Mouse (Mus musculus) CH12.LX (cell line): ENCODE data around the gene Mmel1. TPM values are rescaled to one million over a fixed set of nuclear protein-coding genes. Genes with fewer than 3 reads are reported as not detected.

Experiments
- DNase-seq: peaks from one replicate; pipeline ENCODE4 v3.0.0-alpha.2; 2013; ENCODE audit errors: extremely low read depth
- H3K27ac ChIP-seq: 2 replicates; pipeline ENCODE4 v1.5.1; 2012; ENCODE audit warnings: low read depth, mild to moderate bottlenecking, control low read depth, moderate library complexity; ENCODE audit not compliant: insufficient read depth
- H3K27me3 ChIP-seq: replicated peaks from 2 replicates; pipeline ENCODE3; 2012; ENCODE audit warnings: inconsistent platforms
- H3K36me3 ChIP-seq, 2 experiments: replicated peaks in 1 of 2; 2 replicates each; pipeline versions ENCODE3 to v1.6.1; 2012; ENCODE audit warnings: inconsistent platforms in 1 of 2, low read length in 1 of 2, mild to moderate bottlenecking in 1 of 2, mixed read lengths in 1 of 2, moderate library complexity in 1 of 2; ENCODE audit not compliant: control insufficient read depth in 1 of 2, insufficient read depth in 1 of 2
- H3K4me1 ChIP-seq, 2 experiments: 2 replicates each; pipeline ENCODE4 v1.6.1; 2012; ENCODE audit warnings: inconsistent platforms in 1 of 2, moderate library complexity in 1 of 2; ENCODE audit not compliant: insufficient read depth in 2 of 2, control insufficient read depth in 1 of 2
- H3K4me2 ChIP-seq: 2 replicates; pipeline ENCODE4 v1.6.1; 2012; ENCODE audit warnings: low read depth, mild to moderate bottlenecking, control low read depth; ENCODE audit not compliant: poor library complexity, insufficient read depth, severe bottlenecking
- H3K4me3 ChIP-seq, 3 experiments: fragments of 150-350 bp in 1 of 3; sonication (generic) in 1 of 3; replicated peaks in 1 of 3; 2 replicates each; pipeline versions ENCODE3 to v1.5.1; 2011 to 2012; ENCODE audit warnings: low read depth in 2 of 3, low read length in 2 of 3, mild to moderate bottlenecking in 2 of 3, moderate library complexity in 2 of 3, control low read depth in 1 of 3, improper control_type of control experiment in 1 of 3, inconsistent platforms in 1 of 3, mixed read lengths in 1 of 3; ENCODE audit not compliant: poor library complexity in 1 of 3
- H3K79me2 ChIP-seq: replicated peaks from 2 replicates; pipeline ENCODE4 v1.6.1; 2012; ENCODE audit warnings: mild to moderate bottlenecking, moderate library complexity; ENCODE audit not compliant: control insufficient read depth, poor library complexity, insufficient read depth, severe bottlenecking; ENCODE audit errors: extremely low read depth
- H3K9ac ChIP-seq: 2 replicates; pipeline ENCODE4 v1.6.1; 2012; ENCODE audit warnings: low read depth, mild to moderate bottlenecking, control low read depth, moderate library complexity; ENCODE audit not compliant: insufficient read depth
- H3K9me3 ChIP-seq: replicated peaks from 2 replicates; pipeline ENCODE3; 2012; ENCODE audit warnings: low read length, inconsistent platforms, mixed read lengths
- CHD1 ChIP-seq: IDR thresholded peaks from 2 replicates; pipeline ENCODE4 v1.6.1; 2012; ENCODE audit warnings: low read depth, low read length, improper control_type of control experiment, inconsistent platforms
- CHD2 ChIP-seq: IDR thresholded peaks from 2 replicates; pipeline ENCODE4 v1.6.1; 2011; ENCODE audit warnings: low read length, improper control_type of control experiment
- E2F4 ChIP-seq: IDR thresholded peaks from 2 replicates; pipeline ENCODE4 v1.6.1; 2011; ENCODE audit warnings: low read depth, low read length, improper control_type of control experiment; ENCODE audit not compliant: insufficient replicate concordance
- ELF1 ChIP-seq: IDR thresholded peaks from 2 replicates; pipeline ENCODE4 v1.6.1; 2014; ENCODE audit warnings: low read depth, mild to moderate bottlenecking, inconsistent platforms, low read length, improper control_type of control experiment
- EP300 ChIP-seq: IDR thresholded peaks from 2 replicates; pipeline ENCODE4 v1.6.1; 2011; ENCODE audit warnings: low read length, improper control_type of control experiment
- ETS1 ChIP-seq: conservative IDR thresholded peaks from 2 replicates; pipeline ENCODE4 v1.6.1; 2012; ENCODE audit warnings: low read depth, mild to moderate bottlenecking, inconsistent platforms, low read length, improper control_type of control experiment, moderate library complexity
- GABPA ChIP-seq: IDR thresholded peaks from 2 replicates; pipeline ENCODE4 v1.6.1; 2012; ENCODE audit warnings: low read depth, low read length, improper control_type of control experiment, inconsistent platforms; ENCODE audit not compliant: insufficient replicate concordance
- JUN ChIP-seq: IDR thresholded peaks from 2 replicates; pipeline ENCODE4 v1.6.1; 2011; ENCODE audit warnings: low read depth, mild to moderate bottlenecking, low read length, improper control_type of control experiment, moderate library complexity; ENCODE audit not compliant: insufficient read depth
- JUND ChIP-seq: conservative IDR thresholded peaks from 2 replicates; pipeline ENCODE4 v1.6.1; 2011; ENCODE audit warnings: low read depth, low read length, improper control_type of control experiment
- MEF2A ChIP-seq: IDR thresholded peaks from 2 replicates; pipeline ENCODE4 v1.6.1; 2014; ENCODE audit warnings: low read depth, mild to moderate bottlenecking, inconsistent platforms, low read length, improper control_type of control experiment, borderline replicate concordance
- MYC ChIP-seq: IDR thresholded peaks from 2 replicates; pipeline ENCODE4 v1.6.1; 2011; ENCODE audit warnings: low read depth, mild to moderate bottlenecking, improper control_type of control experiment, low read length
- NELFE ChIP-seq: IDR thresholded peaks from 2 replicates; pipeline ENCODE4 v1.6.1; 2011; ENCODE audit warnings: low read depth, low read length, improper control_type of control experiment
- NRF1 ChIP-seq: IDR thresholded peaks from 2 replicates; pipeline ENCODE4 v1.6.1; 2014; ENCODE audit warnings: low read depth, mild to moderate bottlenecking, inconsistent platforms, low read length, improper control_type of control experiment, moderate library complexity
- PAX5 ChIP-seq: IDR thresholded peaks from 2 replicates; pipeline ENCODE4 v1.6.1; 2012; ENCODE audit warnings: low read length, inconsistent platforms, mixed read lengths
- POLR2AphosphoS2 ChIP-seq: IDR thresholded peaks from 2 replicates; pipeline ENCODE4 v1.6.1; 2011; ENCODE audit warnings: low read depth, low read length, improper control_type of control experiment
- RCOR1 ChIP-seq: conservative IDR thresholded peaks from 2 replicates; pipeline ENCODE4 v1.6.1; 2012; ENCODE audit warnings: low read depth, mild to moderate bottlenecking, inconsistent platforms, low read length, improper control_type of control experiment
- SMC3 ChIP-seq: IDR thresholded peaks from 2 replicates; pipeline ENCODE4 v1.6.1; 2011; ENCODE audit warnings: low read depth, low read length, improper control_type of control experiment
- TBP ChIP-seq: conservative IDR thresholded peaks from 2 replicates; pipeline ENCODE4 v1.6.1; 2011; ENCODE audit warnings: low read depth, low read length, improper control_type of control experiment
- TCF12 ChIP-seq: IDR thresholded peaks from 2 replicates; pipeline ENCODE4 v1.6.1; 2014; ENCODE audit warnings: low read depth, mild to moderate bottlenecking, inconsistent platforms, low read length, improper control_type of control experiment
- USF1 ChIP-seq: IDR thresholded peaks from 2 replicates; pipeline ENCODE4 v1.6.1; 2014; ENCODE audit warnings: low read depth, mild to moderate bottlenecking, inconsistent platforms, low read length, improper control_type of control experiment
- ZKSCAN1 ChIP-seq: IDR thresholded peaks from 2 replicates; pipeline ENCODE4 v1.6.1; 2012; ENCODE audit warnings: low read depth, inconsistent platforms, low read length, improper control_type of control experiment, borderline replicate concordance
- ZMIZ1 ChIP-seq: IDR thresholded peaks from 2 replicates; pipeline ENCODE4 v1.6.1; 2012; ENCODE audit warnings: low read depth, mild to moderate bottlenecking, inconsistent platforms, low read length, improper control_type of control experiment
- ZNF384 ChIP-seq: IDR thresholded peaks from 2 replicates; pipeline ENCODE4 v1.6.1; 2012; ENCODE audit warnings: low read depth, low read length, improper control_type of control experiment, inconsistent platforms
- dilution Hi-C: fragments of 300-500 bp; cut with MboI; formaldehyde crosslinking; loops from 2 replicates; pipeline ENCODE4 v1.14.3; 2020; ENCODE audit warnings: low sequenced_read_pairs; ENCODE audit not compliant: extremely low pct_unique_long_range_greater_than_20kb, extremely low pct_ligation_motif_present
- in situ Hi-C: fragments of 300-500 bp; cut with MboI; formaldehyde crosslinking; loops from 3 replicates; pipeline ENCODE4 v1.14.3; 2019; ENCODE audit warnings: low sequenced_read_pairs, low pct_ligation_motif_present, low pct_unique_long_range_greater_than_20kb, mixed read lengths
- polyA plus RNA-seq: library from polyadenylated mRNA; unstranded; fragments of >175 nt; gene quantifications from 2 replicates; pipeline ENCODE4 v1.2.1, GENCODE M21; 2012; ENCODE audit warnings: low read depth; ENCODE audit not compliant: insufficient read length
- total RNA-seq, 2 experiments: library from RNA; depleted of rRNA; stranded (reverse); fragments of 300-350 nt in 1 of 2; fragments of >200 nt in 1 of 2; gene quantifications; 2 replicates each; pipeline ENCODE4 v1.2.3; 2012 to 2014

The Mmel1 gene
- total and polyA plus RNA-seq, 3 experiments: 0.70 to 3.9 (median 2.0) TPM

DNA sequence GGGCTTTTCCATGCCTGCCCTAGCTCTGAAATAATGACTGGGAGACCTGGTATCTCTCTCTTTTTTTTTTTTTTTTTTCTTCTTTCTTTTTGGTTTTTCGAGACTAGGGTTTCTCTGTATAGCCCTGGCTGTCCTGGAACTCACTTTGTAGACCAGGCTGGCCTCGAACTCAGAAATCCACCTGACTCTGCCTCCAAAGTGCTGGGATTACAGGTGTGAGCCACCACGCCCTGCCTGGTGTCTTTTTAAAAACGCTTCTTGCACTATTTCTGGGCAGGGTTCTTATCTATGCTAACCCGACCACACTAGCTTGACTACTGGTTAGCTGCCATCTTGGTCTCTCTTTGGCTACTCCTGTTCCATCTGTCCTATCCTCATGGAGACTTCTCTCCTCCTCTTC, 39.1 kb downstream of the Mmel1 start:
- TF ChIP-seq TBP (no peak), TCF12 (no peak), ZMIZ1 (no peak), MYC (no peak), JUND (no peak), E2F4 (no peak), SMC3 (no peak), ZNF384 (no peak)
- TF ChIP-seq, all 38 proteins: peak for 0
- peaks cover 38 to 53% of the 10 kb centered on the region in 2 experiments for H3K4me1 ChIP-seq
- no peaks in the 10 kb centered on the region for H3K9me3 ChIP-seq
- H3K27ac ChIP-seq: peak overlapping the region; percentile 83; the same call in 1 of the 2 replicates
- H3K4me2 ChIP-seq: no peak overlapping the region
- in situ Hi-C loops: loop anchor here (5.0 kb wide), 1 partner anchor 34 kb away; no protein-coding TSS in a partner anchor
- peaks cover 9% of the 10 kb centered on the region for H3K79me2 ChIP-seq
- no peak overlapping the region for H3K9ac ChIP-seq
- peaks cover 0 to 2% of the 10 kb centered on the region in 2 experiments for H3K36me3 ChIP-seq
- no peaks in the 10 kb centered on the region for H3K27me3 ChIP-seq
- H3K4me3 ChIP-seq: no peak overlapping the region
- dilution Hi-C loops: no loop called here
- DNase-seq: no peak

DNA sequence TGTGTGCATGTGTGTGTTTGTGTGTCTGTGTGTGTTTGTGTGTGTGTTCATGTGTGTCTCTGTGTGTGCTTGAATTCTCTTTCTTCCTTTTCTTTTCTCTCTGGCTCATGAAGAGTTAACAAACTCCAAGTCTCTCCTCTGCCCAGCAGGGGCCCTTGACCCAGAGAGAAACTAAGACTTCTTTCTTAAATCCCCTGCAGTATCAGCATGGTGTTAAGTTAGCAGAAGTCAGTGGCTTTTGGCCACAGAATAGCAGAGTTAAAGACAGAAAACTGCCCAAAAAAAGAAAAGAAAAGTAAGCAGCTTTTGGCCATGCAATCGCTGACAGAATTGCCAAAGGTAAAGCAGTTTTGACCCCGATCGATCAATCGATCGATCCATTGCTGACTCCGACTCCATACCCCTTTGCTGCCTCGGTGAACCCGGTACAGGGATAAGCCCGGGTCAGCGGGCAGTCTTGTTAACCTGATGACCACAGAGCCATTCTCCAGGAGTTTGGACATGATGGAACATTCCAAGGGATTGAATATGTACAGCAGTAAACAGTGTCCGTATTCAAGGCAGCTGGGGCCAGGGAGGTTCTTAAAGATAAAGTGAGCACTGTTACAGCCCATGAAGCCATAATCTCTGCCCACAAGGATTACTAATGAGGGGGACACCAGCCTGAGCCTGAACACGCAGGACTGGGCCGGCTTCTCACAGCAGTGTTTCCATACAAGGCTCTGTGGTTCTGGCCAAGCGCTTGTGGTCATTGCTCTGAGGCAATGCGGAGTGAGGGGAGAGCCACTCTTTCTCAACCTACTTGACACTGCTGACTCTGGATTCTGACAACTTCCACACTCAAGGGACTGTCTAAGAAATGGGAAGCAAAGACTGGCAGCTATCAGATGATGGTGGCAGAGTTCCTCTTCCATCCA, 41.5 kb downstream of the Mmel1 start:
- peaks cover 51 to 75% of the 10 kb centered on the region in 2 experiments for H3K4me1 ChIP-seq

DNA sequence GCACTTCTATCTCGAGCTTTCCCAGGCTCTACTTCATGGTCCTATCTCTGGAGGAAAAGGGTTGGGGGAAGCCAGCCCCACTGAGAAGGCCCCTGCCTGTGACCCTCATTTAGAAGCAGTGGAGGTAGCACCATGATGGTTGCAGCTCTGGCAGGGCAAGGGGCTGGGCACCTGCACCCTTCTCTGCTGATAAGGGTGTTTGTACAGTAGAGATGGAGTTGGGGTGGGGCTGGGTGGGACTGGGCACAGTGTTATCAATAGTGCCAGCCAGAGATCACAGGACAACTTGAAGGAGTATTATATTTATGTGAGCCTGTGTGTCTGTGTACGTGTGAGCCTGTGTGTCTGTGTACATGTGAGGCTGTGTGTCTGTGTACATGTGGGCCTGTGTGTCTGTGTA, 42.3 kb downstream of the Mmel1 start:
- in situ Hi-C loops (no loop called here), dilution Hi-C loops (no loop called here)
- H3K27me3 ChIP-seq: no peaks in the 10 kb centered on the region
- peak overlapping the region in 1 of 3 experiments; percentile 28 for H3K4me3 ChIP-seq
- no peaks in the 10 kb centered on the region for H3K9me3 ChIP-seq
- H3K4me2 ChIP-seq: no peak overlapping the region
- peaks cover 57 to 83% of the 10 kb centered on the region in 2 experiments for H3K4me1 ChIP-seq
- no peak overlapping the region for H3K9ac ChIP-seq
- H3K79me2 ChIP-seq: no peaks in the 10 kb centered on the region
- DNase-seq: no peak
- TF ChIP-seq TBP (no peak), RCOR1 (no peak), EP300 (no peak), POLR2AphosphoS2 (no peak), ELF1 (no peak), JUN (no peak), MYC (no peak), NELFE (no peak), ETS1 (no peak), NRF1 (no peak), PAX5 (no peak), CHD2 (no peak), USF1 (no peak), ZKSCAN1 (no peak), CHD1 (no peak), MEF2A (no peak), SMC3 (no peak)
- peak overlapping the region; percentile 74 for H3K27ac ChIP-seq
- H3K36me3 ChIP-seq: peaks cover 6 to 15% of the 10 kb centered on the region in 2 experiments

More for the DNA sequence above, 41.5 kb downstream of the Mmel1 start:
- Histone ChIP-seq H3K27me3 (no peaks in the 10 kb centered on the region), H3K36me3 (peaks cover 0 to 7% of the 10 kb centered on the region in 2 experiments), H3K9me3 (no peaks in the 10 kb centered on the region), H3K9ac (no peak overlapping the region), H3K4me2 (peak overlapping the region; percentile 23), H3K79me2 (0 out of 2 replicates have a peak, but pooled peaks cover under 1% of the 10 kb centered on the region), H3K27ac (peak overlapping the region; percentile 65), H3K4me3 (peak overlapping the region in 1 of 3 experiments; percentile 37)
- in situ Hi-C loops (no loop called here), dilution Hi-C loops (no loop called here)
- peak; percentile 44; the same call in 1 of the 2 replicates for TF ChIP-seq MEF2A
- 0 out of 2 replicates have a peak, but pooled peaks have one; percentile 11 for TF ChIP-seq EP300
- no peak for TF ChIP-seq GABPA
- no peak for DNase-seq
